Mouse (Mus musculus) megakaryocyte, embryonic 14.5 days (primary cell): Measurements from ENCODE around the gene Rasa4.

Source experiments
- FLI1 ChIP-seq: IDR thresholded peaks from 2 replicates; pipeline ENCODE4 v1.6.1; 2012; ENCODE audit warnings: low read length, inconsistent platforms, mixed read lengths
- GATA1 ChIP-seq: IDR thresholded peaks from 3 replicates; pipeline ENCODE4 v1.6.1; 2012; ENCODE audit warnings: mixed read lengths, low read length, inconsistent platforms, borderline replicate concordance

- TF ChIP-seq GATA1 (no peak), FLI1 (no peak)
Observed at GRCm38 (mm10) chr5:136082345-136082744, 1.4 kb upstream of the Rasa4 start.
